Mouse (Mus musculus) hindbrain, embryonic 12.5 days (tissue): ENCODE data around the gene Asgr1. TPM values are rescaled to one million over a fixed set of nuclear protein-coding genes. Genes with fewer than 3 reads are reported as not detected.
A peak's percentile ranks its signal among the peaks of the same experiment; 100 is the strongest.
"Not testable (repeated sequence)": the region's sequence is repeated elsewhere in the genome, so short reads cannot be mapped to it uniquely, and the experiment has no call there.

Experiments used
- ATAC-seq: fragments of 200-750 bp; cut with Nextera tagmentation; 2 replicates; pipeline ENCODE4 v1.8.0; 2017; ENCODE audit warnings: moderate TSS enrichment; ENCODE audit not compliant: low FRiP score
- H3K27ac ChIP-seq: fragments of 300-500 bp; sonication (generic); 2 replicates; pipeline ENCODE4 v1.5.1; 2016; ENCODE audit warnings: mild to moderate bottlenecking
- H3K27me3 ChIP-seq: fragments of 300-500 bp; sonication (generic); 2 replicates; pipeline ENCODE4 v1.6.1; 2016; ENCODE audit warnings: mild to moderate bottlenecking
- H3K36me3 ChIP-seq: fragments of 300-500 bp; sonication (generic); 2 replicates; pipeline ENCODE4 v1.6.1; 2016; ENCODE audit warnings: mild to moderate bottlenecking
- H3K4me1 ChIP-seq: fragments of 300-500 bp; sonication (generic); 2 replicates; pipeline ENCODE4 v1.6.1; 2016
- H3K4me2 ChIP-seq: fragments of 300-500 bp; sonication (generic); replicated peaks from 2 replicates; pipeline ENCODE4 v1.6.1; 2016; ENCODE audit warnings: mild to moderate bottlenecking
- H3K4me3 ChIP-seq: fragments of 300-500 bp; sonication (generic); 2 replicates; pipeline ENCODE4 v1.5.1; 2016; ENCODE audit warnings: mild to moderate bottlenecking
- H3K9ac ChIP-seq: fragments of 300-500 bp; sonication (generic); 2 replicates; pipeline ENCODE4 v1.6.1; 2016; ENCODE audit warnings: mild to moderate bottlenecking, moderate library complexity
- H3K9me3 ChIP-seq: fragments of 300-500 bp; sonication (generic); replicated peaks from 2 replicates; pipeline ENCODE4 v1.6.1; 2016; ENCODE audit warnings: mild to moderate bottlenecking
- WGBS: fragments of 180-500 bp; shearing (Covaris S2); methylation state at CpG from one replicate; pipeline ENCODE4 v1.1.7; 2016; 5-methylcytosine and 5-hydroxymethylcytosine counted together
- polyA plus RNA-seq: library from polyadenylated mRNA; unstranded; fragments of >200 nt; fragmentation: Nextera tagmentation; extraction: Ambion mirVana; gene quantifications from 2 replicates; pipeline ENCODE4 v1.2.1, GENCODE M21; 2016

Asgr1 gene
- polyA plus RNA-seq = 0.56 and 0.89 TPM in 2 replicates

DNA sequence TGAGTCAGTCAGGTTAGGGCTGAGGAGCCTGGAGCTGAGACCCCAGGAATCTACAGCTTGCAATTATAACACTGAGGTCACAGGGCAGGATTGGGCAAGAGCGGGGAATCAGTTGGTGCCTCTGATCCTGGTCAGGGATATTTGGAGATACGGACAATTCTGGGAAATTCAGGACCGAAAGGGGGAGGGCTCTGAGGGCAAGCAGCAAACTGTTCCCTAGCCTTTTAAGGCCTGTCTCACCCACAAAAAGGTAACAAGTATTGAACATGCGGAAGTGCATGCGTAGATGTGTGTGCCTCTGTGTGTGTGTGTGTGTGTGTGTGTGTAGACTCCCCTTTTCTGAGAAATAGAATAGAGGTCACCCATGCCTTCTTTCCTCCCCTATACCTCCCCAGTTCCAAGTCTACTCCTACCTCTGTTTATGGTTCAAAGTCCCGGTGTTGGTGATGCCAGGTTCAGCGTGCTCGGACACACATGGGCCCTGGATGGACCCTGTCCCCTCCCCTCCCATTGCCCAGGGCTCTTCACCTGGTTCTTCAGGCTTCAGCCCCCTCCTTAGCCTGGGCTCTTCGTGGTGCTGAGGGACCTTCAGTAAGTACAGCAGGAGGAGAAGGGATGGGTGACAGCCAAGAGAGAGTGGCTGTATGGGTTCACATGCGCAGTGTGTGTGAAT, at the start of gene Asgr1:
Gene Asgr1 (plus strand): TSS at position 188 of the 673 bp plus-strand sequence.
- H3K9ac ChIP-seq = no peak within 1 kb of the TSS
- H3K4me1 ChIP-seq = peaks cover 3% of the 10 kb centered on the region
- no peaks in the 10 kb centered on the region for H3K9me3 ChIP-seq
- H3K27me3 ChIP-seq = 0 out of 2 replicates have a peak, but pooled peaks cover 2% of the 10 kb centered on the region
- no peaks in the 10 kb centered on the region for H3K36me3 ChIP-seq
- no peak for ATAC-seq
- 85% methylated on average over 10 of the region's 10 CpGs for WGBS
- no peak within 1 kb of the TSS for H3K4me3 ChIP-seq
- no peak within 1 kb of the TSS for H3K27ac ChIP-seq
- H3K4me2 ChIP-seq = no peak within 1 kb of the TSS

DNA sequence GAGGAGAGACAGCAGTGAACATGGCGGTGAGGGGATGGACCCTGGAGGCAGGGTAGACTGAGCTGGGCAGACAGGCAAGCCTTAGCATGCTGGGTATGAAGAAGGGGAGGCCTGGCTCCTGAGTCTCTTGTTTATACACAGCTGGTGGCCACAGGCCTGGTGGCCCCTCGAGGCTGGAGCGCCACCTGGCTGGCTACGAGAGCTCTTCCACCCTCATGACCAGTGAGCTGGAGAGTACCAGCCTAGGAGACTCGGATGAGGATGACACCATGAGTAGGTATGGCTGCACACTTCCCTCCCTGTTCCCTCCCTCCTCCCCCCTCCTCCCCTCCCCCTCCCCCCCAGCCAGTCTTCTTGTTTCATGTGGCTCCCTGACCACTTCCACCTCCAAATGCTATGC, 48.4 kb upstream of the Asgr1 start:
- WGBS = 37% methylated on average over 5 of the region's 5 CpGs
- Histone ChIP-seq H3K36me3 (peaks cover 61% of the 10 kb centered on the region), H3K9ac (no peak overlapping the region)

DNA sequence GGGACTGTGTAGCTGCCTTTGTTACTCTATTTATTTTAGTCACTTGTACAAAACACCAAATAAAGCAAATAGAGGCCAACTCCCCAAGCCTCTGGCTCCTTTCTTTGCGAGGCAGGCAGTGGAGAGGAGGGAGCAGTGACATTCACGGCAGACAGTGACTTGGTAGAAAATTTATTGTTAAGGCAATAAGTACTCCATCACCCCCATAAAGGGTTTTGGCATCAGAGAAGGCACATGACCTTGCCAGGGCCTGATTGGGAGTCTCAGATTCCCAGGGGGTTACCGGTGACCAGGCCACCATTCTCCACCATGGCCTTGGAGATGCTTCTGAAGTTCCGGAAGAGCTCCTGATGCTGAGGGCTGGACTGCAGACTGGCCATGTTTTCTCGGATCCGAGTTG, 43.9 kb upstream of the Asgr1 start:
- H3K9me3 ChIP-seq = no peaks in the 10 kb centered on the region
- no peak for ATAC-seq

More for the DNA sequence above, 48.4 kb upstream of the Asgr1 start:
- H3K4me1 ChIP-seq = peaks cover 31% of the 10 kb centered on the region
- no peak overlapping the region for H3K27ac ChIP-seq
- no peaks in the 10 kb centered on the region for H3K9me3 ChIP-seq
- no peak overlapping the region for H3K4me2 ChIP-seq
- H3K27me3 ChIP-seq = no peaks in the 10 kb centered on the region
- no peak overlapping the region for H3K4me3 ChIP-seq
- 0 out of 2 replicates have a peak, but pooled peaks have one; percentile 23 for ATAC-seq

DNA sequence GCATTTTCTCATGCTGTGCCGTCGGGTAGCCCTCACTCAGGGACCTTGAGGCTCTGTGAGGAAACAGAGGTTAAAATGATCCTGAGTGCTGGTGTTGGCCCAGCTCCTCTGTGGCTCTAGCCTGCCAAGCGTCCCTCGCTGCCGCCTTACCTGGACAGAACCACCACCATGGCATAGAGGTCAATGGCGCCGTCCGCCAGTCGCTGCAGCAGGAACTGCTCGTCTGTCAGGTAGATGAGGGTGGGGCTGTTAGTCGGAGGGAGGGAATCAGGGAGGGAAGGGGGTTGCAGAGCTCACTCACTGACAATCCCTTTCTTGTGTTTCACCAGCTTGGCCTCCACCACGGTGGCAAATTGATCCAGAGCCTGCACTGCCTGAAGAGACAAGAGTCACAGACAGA, 43.3 kb upstream of the Asgr1 start:
- no peak overlapping the region for H3K9ac ChIP-seq
- WGBS = 84% methylated on average over 12 of the region's 12 CpGs
- no peak overlapping the region for H3K27ac ChIP-seq
- H3K27me3 ChIP-seq = no peaks in the 10 kb centered on the region
- no peak for ATAC-seq
- peaks cover 14% of the 10 kb centered on the region for H3K4me1 ChIP-seq
- H3K36me3 ChIP-seq = peaks cover 81% of the 10 kb centered on the region
- H3K4me2 ChIP-seq = no peak overlapping the region
- no peak overlapping the region for H3K4me3 ChIP-seq
- H3K9me3 ChIP-seq = no peaks in the 10 kb centered on the region

More for the DNA sequence above, 43.9 kb upstream of the Asgr1 start:
- Histone ChIP-seq H3K4me2 (no peak overlapping the region), H3K36me3 (peaks cover 86% of the 10 kb centered on the region), H3K27ac (no peak overlapping the region), H3K4me1 (peaks cover 13% of the 10 kb centered on the region), H3K4me3 (no peak overlapping the region), H3K9ac (no peak overlapping the region), H3K27me3 (no peaks in the 10 kb centered on the region)
- 89% methylated on average over 6 of the region's 6 CpGs for WGBS

DNA sequence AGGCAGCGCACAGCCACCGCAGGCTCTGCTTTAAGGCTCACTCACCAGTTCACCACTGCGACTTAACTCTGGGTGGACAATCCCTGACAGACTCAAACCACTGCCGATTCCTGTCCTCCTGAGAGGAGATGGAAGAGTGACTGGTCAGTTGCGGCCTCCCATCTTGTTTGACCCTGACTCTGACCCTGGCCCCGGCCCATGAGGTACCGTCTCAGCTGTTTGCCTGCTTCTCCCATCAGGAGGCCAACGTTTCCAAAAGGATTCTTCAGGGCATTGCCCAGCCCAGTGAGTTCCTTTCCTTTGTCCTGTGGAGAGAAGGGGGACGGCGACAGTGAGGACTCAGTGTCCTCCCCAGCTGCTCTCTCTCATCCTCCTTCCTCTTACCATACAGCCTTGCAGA, 42.9 kb upstream of the Asgr1 start:
- H3K9ac ChIP-seq = no peak overlapping the region
- no peak overlapping the region for H3K27ac ChIP-seq
- no peaks in the 10 kb centered on the region for H3K27me3 ChIP-seq
- peaks cover 15% of the 10 kb centered on the region for H3K4me1 ChIP-seq
- H3K4me3 ChIP-seq = no peak overlapping the region
- 66% methylated on average over 10 of the region's 10 CpGs for WGBS
- H3K36me3 ChIP-seq = peaks cover 76% of the 10 kb centered on the region
- no peak overlapping the region for H3K4me2 ChIP-seq
- no peak for ATAC-seq
- H3K9me3 ChIP-seq = no peaks in the 10 kb centered on the region

DNA sequence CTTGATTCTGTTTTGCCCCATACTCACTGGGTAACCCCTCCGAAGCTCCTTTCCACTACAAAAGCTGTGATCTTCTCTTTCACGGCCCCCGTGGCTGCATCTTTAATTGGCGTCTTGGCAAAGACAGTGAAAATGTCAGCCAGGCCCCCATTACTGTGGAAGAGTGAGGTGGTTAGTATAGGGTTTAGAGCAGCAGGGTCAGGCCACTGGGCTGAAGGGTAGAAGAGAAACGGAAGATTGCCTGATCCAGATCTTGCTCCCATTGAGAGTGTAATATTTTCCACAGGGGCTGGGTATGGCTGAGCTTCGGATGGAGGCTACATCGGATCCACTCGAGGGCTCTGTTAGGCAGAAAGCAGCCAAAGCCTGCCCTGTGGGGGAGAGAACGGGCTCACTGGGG, 41.0 kb upstream of the Asgr1 start:
- 87% methylated on average over 9 of the region's 9 CpGs for WGBS

DNA sequence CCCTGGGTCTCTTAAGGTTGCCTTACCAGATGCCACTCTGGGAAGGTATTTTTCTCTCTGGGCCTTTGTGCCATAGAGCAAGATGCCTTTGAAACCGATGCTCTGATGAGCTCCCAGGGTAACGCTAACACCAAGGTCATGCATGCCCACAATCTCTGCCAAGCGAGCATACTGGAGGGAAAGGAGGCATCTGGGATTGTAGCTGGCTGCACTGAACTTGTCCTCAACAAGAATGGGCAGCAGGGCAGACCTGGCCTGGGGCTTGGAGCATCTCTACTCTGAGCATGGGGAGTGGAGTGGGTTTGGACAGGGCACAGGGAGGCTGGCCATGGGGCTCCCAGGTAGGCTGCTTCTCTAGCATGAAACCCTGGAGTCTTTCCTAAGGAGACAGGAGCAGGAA, 40.5 kb upstream of the Asgr1 start:
- no peaks in the 10 kb centered on the region for H3K9me3 ChIP-seq
- H3K9ac ChIP-seq = no peak overlapping the region
- no peak overlapping the region for H3K4me2 ChIP-seq
- H3K4me1 ChIP-seq = peaks cover 30% of the 10 kb centered on the region
- no peak overlapping the region for H3K4me3 ChIP-seq
- no peaks in the 10 kb centered on the region for H3K27me3 ChIP-seq
- ATAC-seq = no peak
- H3K36me3 ChIP-seq = peaks cover 52% of the 10 kb centered on the region
- 87% methylated on average over 3 of the region's 3 CpGs for WGBS
- no peak overlapping the region for H3K27ac ChIP-seq

More for the DNA sequence above, 41.0 kb upstream of the Asgr1 start:
- Histone ChIP-seq H3K27ac (no peak overlapping the region), H3K9ac (no peak overlapping the region), H3K4me3 (no peak overlapping the region), H3K27me3 (no peaks in the 10 kb centered on the region), H3K4me1 (peaks cover 28% of the 10 kb centered on the region), H3K4me2 (no peak overlapping the region), H3K9me3 (no peaks in the 10 kb centered on the region), H3K36me3 (peaks cover 57% of the 10 kb centered on the region)
- no peak for ATAC-seq

DNA sequence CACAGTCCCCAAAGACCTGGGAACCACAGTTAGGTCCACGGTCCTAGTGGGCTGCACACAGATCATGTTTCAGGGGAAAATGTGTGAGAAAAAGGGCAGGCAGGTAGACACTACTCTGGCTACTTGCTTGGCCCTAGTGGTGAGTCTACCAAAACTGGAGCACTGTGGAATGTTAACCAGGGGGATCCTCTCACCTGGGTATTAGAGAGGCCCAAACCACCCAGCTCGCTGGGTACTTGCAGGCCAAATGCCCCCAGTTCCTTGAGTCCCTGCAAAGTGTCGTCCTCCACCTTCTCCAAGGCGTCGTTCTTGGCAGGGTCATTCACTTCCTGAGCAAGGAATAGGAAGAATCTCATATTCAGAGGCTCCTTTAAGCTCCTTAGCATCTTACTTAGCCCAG, 39.8 kb upstream of the Asgr1 start:
- H3K9ac ChIP-seq = 0 out of 2 replicates have a peak overlapping the region, but pooled peaks have one; percentile 13
- H3K9me3 ChIP-seq = no peaks in the 10 kb centered on the region
- H3K27ac ChIP-seq = no peak overlapping the region
- 0 out of 2 replicates have a peak overlapping the region, but pooled peaks have one; percentile 86 for H3K4me2 ChIP-seq
- ATAC-seq = no peak
- H3K4me3 ChIP-seq = no peak overlapping the region
- no peaks in the 10 kb centered on the region for H3K27me3 ChIP-seq
- 63% methylated on average over 5 of the region's 5 CpGs for WGBS
- peaks cover 46% of the 10 kb centered on the region for H3K36me3 ChIP-seq
- H3K4me1 ChIP-seq = peaks cover 34% of the 10 kb centered on the region

DNA sequence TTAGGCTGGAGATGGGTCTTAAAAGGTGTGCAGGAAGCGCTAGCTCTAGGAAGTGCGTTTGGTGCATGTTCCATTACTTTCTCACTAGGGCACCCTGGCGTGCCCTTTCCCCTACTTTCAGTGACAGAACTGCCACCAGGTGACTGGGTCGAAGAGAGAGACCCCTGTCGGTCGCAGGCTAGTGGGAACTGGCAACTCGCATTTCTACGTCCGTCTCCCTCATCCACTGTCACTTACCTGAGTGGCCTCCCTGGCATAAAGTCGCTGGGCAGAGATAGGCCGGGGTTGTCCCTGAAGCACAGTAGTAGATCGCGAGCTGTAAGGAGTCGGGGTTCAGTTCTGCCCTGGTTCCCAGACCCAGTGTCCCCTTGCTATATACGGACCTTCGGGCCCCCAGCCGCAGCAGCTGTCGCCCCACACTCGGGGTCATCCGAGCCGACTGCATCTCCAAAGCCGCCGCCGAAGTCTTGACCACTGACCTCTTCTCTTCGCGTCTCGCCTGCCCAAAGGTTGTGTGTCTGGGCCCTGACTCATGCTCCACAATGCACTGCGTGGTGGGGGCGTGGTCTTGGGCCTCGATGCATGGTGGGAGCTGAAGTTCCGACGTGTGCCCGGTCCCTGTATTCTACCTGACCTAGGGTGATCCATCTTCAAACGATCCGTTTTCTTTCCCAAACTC, 38.9 kb upstream of the Asgr1 start, which contains the start of gene Acadvl:
Gene Acadvl (minus strand): TSS at position 532 of the 679 bp plus-strand sequence.
- Histone ChIP-seq H3K4me3 (peak within 1 kb of the TSS; percentile 50), H3K27me3 (no peaks in the 10 kb centered on the region), H3K4me2 (peak within 1 kb of the TSS; percentile 86), H3K9me3 (no peaks in the 10 kb centered on the region), H3K27ac (peak within 1 kb of the TSS; percentile 58), H3K9ac (peak within 1 kb of the TSS; percentile 70), H3K4me1 (peaks cover 44% of the 10 kb centered on the region), H3K36me3 (peaks cover 36% of the 10 kb centered on the region)
- under 1% methylated on average over 35 of the region's 35 CpGs for WGBS
- ATAC-seq = peak; percentile 67

DNA sequence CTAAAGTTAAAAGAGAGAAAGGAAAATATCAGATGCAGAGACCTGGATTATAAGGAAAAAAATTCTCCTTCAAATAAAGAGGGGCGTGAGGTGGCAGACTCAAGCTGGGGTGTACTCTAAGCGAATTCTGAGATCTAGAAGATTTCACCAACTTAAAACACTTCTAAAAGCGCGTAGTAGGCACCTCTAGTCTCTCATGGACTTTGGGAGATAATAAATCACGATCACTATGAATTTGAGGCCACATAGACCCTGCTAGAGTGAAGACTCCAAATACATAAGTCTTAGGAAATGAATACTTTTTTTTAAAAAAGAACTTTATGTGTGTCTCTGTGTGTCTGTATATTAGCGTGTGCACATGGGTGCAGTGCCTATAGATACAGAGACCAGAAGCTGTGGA, 38.2 kb upstream of the Asgr1 start:
- H3K4me1 ChIP-seq = peaks cover 50% of the 10 kb centered on the region
- H3K27me3 ChIP-seq = no peaks in the 10 kb centered on the region
- H3K27ac ChIP-seq = no peak overlapping the region
- H3K9ac ChIP-seq = no peak overlapping the region
- no peaks in the 10 kb centered on the region for H3K9me3 ChIP-seq
- H3K36me3 ChIP-seq = peaks cover 29% of the 10 kb centered on the region
- H3K4me2 ChIP-seq = peak overlapping the region; percentile 86
- H3K4me3 ChIP-seq = no peak overlapping the region
- no peak for ATAC-seq
- WGBS = 66% methylated on average over 6 of the region's 6 CpGs

DNA sequence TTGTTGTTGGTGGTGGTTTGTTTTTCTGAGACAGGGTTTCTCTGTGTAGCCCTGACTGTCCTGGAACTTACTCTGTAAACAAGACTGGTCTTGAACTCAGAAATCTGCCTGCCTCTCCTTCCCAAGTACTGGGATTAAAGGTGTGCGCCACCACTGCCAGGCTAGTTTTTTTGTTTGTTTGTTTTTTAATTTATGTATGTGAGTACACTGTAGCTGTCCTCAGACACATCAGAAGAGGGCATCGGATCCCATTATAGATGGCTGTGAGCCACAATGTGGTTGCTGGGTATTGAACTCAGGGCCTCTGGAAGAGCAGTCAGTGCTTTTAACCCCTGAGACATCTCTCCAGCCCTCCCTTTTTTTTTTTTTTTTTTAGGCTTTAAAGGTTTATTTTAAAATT, 37.7 kb upstream of the Asgr1 start:
- H3K4me3 ChIP-seq, H3K27me3 ChIP-seq, H3K9ac ChIP-seq, H3K9me3 ChIP-seq, ATAC-seq, H3K27ac ChIP-seq, H3K4me2 ChIP-seq: not testable (repeated sequence)
- peaks cover 50% of the 10 kb centered on the region for H3K4me1 ChIP-seq
- peaks cover 24% of the 10 kb centered on the region for H3K36me3 ChIP-seq
- WGBS = 91% methylated on average over 2 of the region's 2 CpGs

DNA sequence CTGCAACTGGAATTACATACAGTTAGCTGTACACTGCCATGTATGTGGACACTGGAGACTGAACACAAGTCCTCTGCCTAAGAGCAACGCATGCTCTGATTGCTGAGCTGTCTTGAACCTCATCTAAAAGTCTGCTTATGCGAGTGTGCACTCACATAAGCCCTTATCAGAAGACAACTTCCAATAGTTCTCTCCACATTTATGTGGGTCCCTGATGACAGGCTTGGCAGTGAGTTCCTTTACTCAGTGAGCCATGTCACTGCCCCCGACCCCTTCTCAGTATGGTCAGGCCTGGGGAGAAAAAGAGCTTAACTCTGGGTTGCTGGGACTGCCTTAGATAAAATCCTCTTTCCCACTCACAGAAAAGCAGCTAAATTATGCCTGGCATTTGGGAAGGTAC, 37.2 kb upstream of the Asgr1 start, which contains the start of gene Dlg4:
Gene Dlg4 (plus strand): TSS at position 274 of the 400 bp plus-strand sequence.
- Histone ChIP-seq H3K4me1 (peaks cover 50% of the 10 kb centered on the region), H3K9ac (peak within 1 kb of the TSS; percentile 96), H3K27me3 (no peaks in the 10 kb centered on the region), H3K36me3 (peaks cover 19% of the 10 kb centered on the region), H3K27ac (peak within 1 kb of the TSS; percentile 94), H3K4me2 (peak within 1 kb of the TSS; percentile 91), H3K4me3 (peak within 1 kb of the TSS; percentile 71; the same call in 1 of the 2 replicates), H3K9me3 (no peaks in the 10 kb centered on the region)
- ATAC-seq = no peak
- WGBS = 78% methylated on average over 3 of the region's 3 CpGs
